Mouse (Mus musculus) MEL (cell line): Measurements from ENCODE around the gene Mrvi1. TPM values are rescaled to one million over a fixed set of nuclear protein-coding genes. Genes with fewer than 3 reads are reported as not detected.

Source experiments
- DNase-seq: peaks from one replicate; pipeline ENCODE4 v3.0.0; 2011; ENCODE audit warnings: low read depth, low spot score
- H3K27ac ChIP-seq: 2 replicates; pipeline ENCODE4 v1.5.1; 2012; ENCODE audit warnings: low read depth, mild to moderate bottlenecking, control low read depth, low read length, moderate library complexity; ENCODE audit not compliant: control insufficient read depth
- H3K27me3 ChIP-seq, 2 experiments: fragments of 150-350 bp in 1 of 2; sonication (generic) in 1 of 2; 2 replicates each; pipeline ENCODE4 v1.6.1; 2012; ENCODE audit warnings: low read length in 2 of 2, mild to moderate bottlenecking in 2 of 2, improper control_type of control experiment in 1 of 2, moderate library complexity in 1 of 2; ENCODE audit not compliant: insufficient read depth in 2 of 2, control insufficient read depth in 1 of 2
- H3K36me3 ChIP-seq, 2 experiments: 2 replicates each; pipeline ENCODE4 v1.6.1; 2012 to 2014; ENCODE audit warnings: low read length in 2 of 2, improper control_type of control experiment in 1 of 2, inconsistent platforms in 1 of 2, mild to moderate bottlenecking in 1 of 2; ENCODE audit not compliant: insufficient read depth in 2 of 2, control insufficient read depth in 1 of 2
- H3K4me1 ChIP-seq, 2 experiments: fragments of 150-350 bp in 1 of 2; sonication (generic) in 1 of 2; 2 replicates each; pipeline ENCODE4 v1.6.1; 2012; ENCODE audit warnings: low read length in 2 of 2, improper control_type of control experiment in 1 of 2, mild to moderate bottlenecking in 1 of 2; ENCODE audit not compliant: insufficient read depth in 2 of 2, control insufficient read depth in 1 of 2
- H3K4me3 ChIP-seq, 2 experiments: fragments of 150-350 bp in 1 of 2; sonication (generic) in 1 of 2; 2 replicates each; pipeline ENCODE4 v1.5.1; 2012; ENCODE audit warnings: low read depth in 2 of 2, low read length in 2 of 2, mild to moderate bottlenecking in 2 of 2, moderate library complexity in 2 of 2, control low read depth in 1 of 2, improper control_type of control experiment in 1 of 2; ENCODE audit not compliant: control insufficient read depth in 1 of 2, insufficient read depth in 1 of 2
- H3K79me2 ChIP-seq: 2 replicates; pipeline ENCODE4 v1.6.1; 2012; ENCODE audit warnings: mild to moderate bottlenecking, low read length, moderate library complexity; ENCODE audit not compliant: control insufficient read depth, poor library complexity, insufficient read depth
- H3K9ac ChIP-seq: 2 replicates; pipeline ENCODE4 v1.6.1; 2012; ENCODE audit warnings: low read depth, mild to moderate bottlenecking, control low read depth, low read length, moderate library complexity; ENCODE audit not compliant: control insufficient read depth, poor library complexity, severe bottlenecking
- H3K9me3 ChIP-seq: fragments of 150-350 bp; sonication (generic); replicated peaks from 2 replicates; pipeline ENCODE4 v1.6.1; 2012; ENCODE audit warnings: mild to moderate bottlenecking, low read length, improper control_type of control experiment, moderate library complexity; ENCODE audit not compliant: insufficient read depth
- BHLHE40 ChIP-seq: IDR thresholded peaks from 2 replicates; pipeline ENCODE4 v1.6.1; 2012; ENCODE audit warnings: low read depth, mild to moderate bottlenecking, inconsistent platforms, low read length, improper control_type of control experiment, borderline replicate concordance
- CHD2 ChIP-seq: IDR thresholded peaks from 2 replicates; pipeline ENCODE4 v1.6.1; 2011; ENCODE audit warnings: low read length, improper control_type of control experiment
- ELF1 ChIP-seq: IDR thresholded peaks from 2 replicates; pipeline ENCODE4 v1.6.1; 2014; ENCODE audit warnings: low read depth, mild to moderate bottlenecking, inconsistent platforms, low read length, improper control_type of control experiment, moderate library complexity
- EP300 ChIP-seq, 2 experiments: IDR thresholded peaks; 2 replicates each; pipeline ENCODE4 v1.6.1; 2011; ENCODE audit warnings: improper control_type of control experiment in 2 of 2, low read length in 2 of 2, low read depth in 1 of 2, mild to moderate bottlenecking in 1 of 2
- ETS1 ChIP-seq: IDR thresholded peaks from 2 replicates; pipeline ENCODE4 v1.6.1; 2012; ENCODE audit warnings: low read depth, mild to moderate bottlenecking, inconsistent platforms, low read length, improper control_type of control experiment, moderate library complexity
- GATA1 ChIP-seq: IDR thresholded peaks from 2 replicates; pipeline ENCODE4 v1.6.1; 2011; ENCODE audit warnings: low read depth, low read length, improper control_type of control experiment
- HCFC1 ChIP-seq: IDR thresholded peaks from 2 replicates; pipeline ENCODE4 v1.6.1; 2012; ENCODE audit warnings: low read depth, mild to moderate bottlenecking, inconsistent platforms, low read length, improper control_type of control experiment, moderate library complexity
- KAT2A ChIP-seq: conservative IDR thresholded peaks from 2 replicates; pipeline ENCODE4 v1.6.1; 2012; ENCODE audit warnings: low read depth, low read length, improper control_type of control experiment, inconsistent platforms
- MEF2A ChIP-seq: IDR thresholded peaks from 2 replicates; pipeline ENCODE4 v1.6.1; 2014; ENCODE audit warnings: low read depth, mild to moderate bottlenecking, inconsistent platforms, low read length, improper control_type of control experiment; ENCODE audit not compliant: poor library complexity, insufficient replicate concordance, severe bottlenecking; ENCODE audit errors: extremely low read depth
- MXI1 ChIP-seq: IDR thresholded peaks from 2 replicates; pipeline ENCODE4 v1.6.1; 2011; ENCODE audit warnings: mild to moderate bottlenecking, low read depth, low read length, improper control_type of control experiment
- MYB ChIP-seq: IDR thresholded peaks from 2 replicates; pipeline ENCODE4 v1.6.1; 2011; ENCODE audit warnings: mild to moderate bottlenecking, low read depth, low read length, improper control_type of control experiment
- MYC ChIP-seq: IDR thresholded peaks from 2 replicates; pipeline ENCODE4 v1.6.1; 2011; ENCODE audit warnings: low read depth, mild to moderate bottlenecking, low read length, improper control_type of control experiment, moderate library complexity
- NELFE ChIP-seq: IDR thresholded peaks from 2 replicates; pipeline ENCODE4 v1.6.1; 2011; ENCODE audit warnings: low read depth, low read length, improper control_type of control experiment
- NRF1 ChIP-seq: IDR thresholded peaks from 2 replicates; pipeline ENCODE4 v1.6.1; 2014; ENCODE audit warnings: low read depth, mild to moderate bottlenecking, inconsistent platforms, low read length, improper control_type of control experiment, moderate library complexity; ENCODE audit not compliant: poor library complexity, insufficient read depth, severe bottlenecking
- POLR2A ChIP-seq, 2 experiments: IDR thresholded peaks; 2 replicates each; pipeline ENCODE4 v1.6.1; 2011 to 2012; ENCODE audit warnings: low read length in 2 of 2, mild to moderate bottlenecking in 2 of 2, control low read depth in 1 of 2, improper control_type of control experiment in 1 of 2, low read depth in 1 of 2, moderate library complexity in 1 of 2; ENCODE audit not compliant: control insufficient read depth in 1 of 2, insufficient read depth in 1 of 2, poor library complexity in 1 of 2
- POLR2AphosphoS2 ChIP-seq: IDR thresholded peaks from 2 replicates; pipeline ENCODE4 v1.6.1; 2011; ENCODE audit warnings: low read length, improper control_type of control experiment
- POLR2AphosphoS5 ChIP-seq: IDR thresholded peaks from 2 replicates; pipeline ENCODE4 v1.6.1; 2012; ENCODE audit warnings: low read depth, borderline replicate concordance, mild to moderate bottlenecking, inconsistent platforms, low read length, moderate library complexity, mixed read lengths
- RAD21 ChIP-seq: IDR thresholded peaks from 2 replicates; pipeline ENCODE4 v1.6.1; 2011; ENCODE audit warnings: mild to moderate bottlenecking, low read depth, low read length, improper control_type of control experiment
- RCOR1 ChIP-seq: IDR thresholded peaks from 2 replicates; pipeline ENCODE4 v1.6.1; 2012; ENCODE audit warnings: low read depth, mild to moderate bottlenecking, inconsistent platforms, low read length, improper control_type of control experiment
- SIN3A ChIP-seq: IDR thresholded peaks from 2 replicates; pipeline ENCODE4 v1.6.1; 2012; ENCODE audit warnings: low read length, improper control_type of control experiment, inconsistent platforms
- SMC3 ChIP-seq: IDR thresholded peaks from 2 replicates; pipeline ENCODE4 v1.6.1; 2011; ENCODE audit warnings: low read depth, low read length, improper control_type of control experiment
- TBP ChIP-seq: IDR thresholded peaks from 2 replicates; pipeline ENCODE4 v1.8.0; 2011; ENCODE audit warnings: low read depth, low read length, improper control_type of control experiment
- TCF12 ChIP-seq: IDR thresholded peaks from 2 replicates; pipeline ENCODE4 v1.6.1; 2014; ENCODE audit warnings: low read depth, mild to moderate bottlenecking, inconsistent platforms, low read length, improper control_type of control experiment, moderate library complexity
- USF1 ChIP-seq: IDR thresholded peaks from 2 replicates; pipeline ENCODE4 v1.6.1; 2014; ENCODE audit warnings: low read depth, mild to moderate bottlenecking, inconsistent platforms, low read length, improper control_type of control experiment, moderate library complexity
- ZC3H11A ChIP-seq: IDR thresholded peaks from 2 replicates; pipeline ENCODE4 v1.6.1; 2012; ENCODE audit warnings: low read depth, mild to moderate bottlenecking, inconsistent platforms, low read length, improper control_type of control experiment
- ZMIZ1 ChIP-seq: IDR thresholded peaks from 2 replicates; pipeline ENCODE4 v1.6.1; 2012; ENCODE audit warnings: low read depth, mild to moderate bottlenecking, inconsistent platforms, low read length, improper control_type of control experiment, moderate library complexity
- ZNF384 ChIP-seq: IDR thresholded peaks from 2 replicates; pipeline ENCODE4 v1.6.1; 2012; ENCODE audit warnings: low read depth, mild to moderate bottlenecking, inconsistent platforms, low read length, improper control_type of control experiment
- polyA plus RNA-seq, 2 experiments: library from polyadenylated mRNA; stranded (reverse) in 1 of 2; unstranded in 1 of 2; fragments of >175 nt in 1 of 2; fragments of >200 nt in 1 of 2; gene quantifications; 2 replicates each; pipeline versions ENCODE4 v1.2.1 to v1.2.4; 2012; ENCODE audit warnings: low replicate concordance in 2 of 2, low read depth in 1 of 2; ENCODE audit not compliant: insufficient read length in 2 of 2, insufficient read depth in 1 of 2, missing spikeins in 1 of 2
- total RNA-seq: library from RNA; depleted of rRNA; stranded (reverse); fragments of 300-350 nt; gene quantifications from 2 replicates; pipeline ENCODE4 v1.2.3, GENCODE M21; 2012

Mrvi1 gene
- total and polyA plus RNA-seq, 3 experiments, result 0.19 to 0.92 TPM; not detected in 1

DNA sequence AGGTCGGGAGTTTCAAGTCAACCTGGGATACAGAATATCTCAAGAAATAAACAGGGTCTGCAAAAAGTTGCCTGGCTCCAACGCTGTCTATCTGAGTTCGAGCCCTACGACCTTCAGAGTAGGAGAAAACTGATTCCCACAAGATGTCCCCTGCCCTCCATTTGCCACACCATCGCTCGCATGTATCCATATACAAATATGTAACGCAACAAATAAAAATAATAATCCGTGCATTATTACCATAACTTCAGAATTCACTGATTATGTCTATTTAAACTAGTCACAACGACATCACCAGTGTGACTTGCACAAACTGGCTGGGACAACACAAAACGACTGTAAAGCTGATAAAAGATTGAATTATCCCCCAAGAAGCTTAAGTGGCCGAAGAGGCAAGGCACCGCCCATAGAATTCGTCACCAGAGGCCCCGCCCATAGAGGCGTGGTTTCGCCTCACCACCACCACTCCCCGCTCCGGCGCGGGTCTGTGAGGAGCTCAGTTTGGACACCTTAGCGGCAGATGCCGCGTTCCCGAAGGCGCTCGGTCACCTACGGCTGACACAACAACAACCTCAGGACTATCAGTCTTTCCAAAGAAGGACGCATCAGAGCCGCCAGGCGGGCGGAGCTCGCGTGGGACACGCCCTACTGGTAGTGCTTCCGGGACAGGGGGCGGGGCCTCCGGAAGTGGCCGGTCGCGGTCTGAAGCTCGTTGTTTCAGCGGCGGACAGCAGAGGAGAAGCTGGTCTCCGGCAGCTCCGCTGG lies 46.2 kb upstream of the Mrvi1 start, which contains the start of gene Ctr9:
Gene Ctr9, plus strand, starts transcription at position 671 of the 765 bp plus-strand sequence.
- Histone ChIP-seq H3K4me3 (peak within 1 kb of the TSS; percentile 93 to 100), H3K79me2 (peaks cover 10% of the 10 kb centered on the region), H3K36me3 (peaks cover 2 to 11% of the 10 kb centered on the region in 2 experiments; a peak in 3 of 4 replicates), H3K27ac (peak within 1 kb of the TSS; percentile 95), H3K4me1 (peaks cover 0 to 11% of the 10 kb centered on the region in 2 experiments; a peak in 3 of 4 replicates), H3K9ac (peak within 1 kb of the TSS; percentile 87), H3K9me3 (no peaks in the 10 kb centered on the region), H3K27me3 (no peaks in the 10 kb centered on the region)
- TF ChIP-seq BHLHE40, result no peak
- no peak for TF ChIP-seq RAD21
- TF ChIP-seq EP300 (IDR thresholded peaks at IDR 0.05; ENCODE audit: low read depth in 1 of 2, low read length in 2 of 2), result peak in 1 of 2 experiments; percentile 15; a peak in 1 of 4 replicates
- peak; percentile 54; the same call in 1 of the 2 replicates for TF ChIP-seq TBP
- TF ChIP-seq SMC3, result no peak
- no peak for TF ChIP-seq MYB
- peak; percentile 31; the same call in 1 of the 2 replicates for TF ChIP-seq TCF12
- TF ChIP-seq ETS1, result no peak
- TF ChIP-seq KAT2A, result peak; percentile 68; the same call in 1 of the 2 replicates
- no peak for TF ChIP-seq POLR2AphosphoS5
- peak; percentile 69; the same call in 1 of the 2 replicates for TF ChIP-seq ZMIZ1
- TF ChIP-seq MXI1, result peak; percentile 66
- TF ChIP-seq RCOR1, result no peak
- TF ChIP-seq MYC, result 0 out of 2 replicates have a peak, but pooled peaks have one; percentile 31
- TF ChIP-seq SIN3A, result peak; percentile 82
- peak; percentile 79; the same call in 1 of the 2 replicates for TF ChIP-seq POLR2AphosphoS2
- no peak for TF ChIP-seq NRF1
- TF ChIP-seq ELF1, result peak; percentile 80
- no peak for TF ChIP-seq MEF2A
- no peak for TF ChIP-seq USF1
- peak; percentile 59 for TF ChIP-seq GATA1
- peak; percentile 89 for TF ChIP-seq HCFC1
- TF ChIP-seq ZC3H11A, result no peak
- peak in 1 of 2 experiments; percentile 85; a peak in 2 of 4 replicates for TF ChIP-seq POLR2A (IDR thresholded peaks at IDR 0.05; ENCODE audit: control insufficient read depth in 1 of 2, insufficient read depth in 1 of 2, low read depth in 1 of 2, low read length in 2 of 2, poor library complexity in 1 of 2)
- no peak for TF ChIP-seq ZNF384
- 0 out of 2 replicates have a peak, but pooled peaks have one; percentile 20 for TF ChIP-seq CHD2
- peak; percentile 91 for TF ChIP-seq NELFE
- peak; percentile 91 for DNase-seq
